Mouse (Mus musculus): ENCODE measurements at regions not wholly inside any gene's neighbourhood (a gene's known extent, or its start where the extent isn't known, plus 50 kb on each side); places are given as distances from the start of the nearest gene placed in this dataset.

DNA sequence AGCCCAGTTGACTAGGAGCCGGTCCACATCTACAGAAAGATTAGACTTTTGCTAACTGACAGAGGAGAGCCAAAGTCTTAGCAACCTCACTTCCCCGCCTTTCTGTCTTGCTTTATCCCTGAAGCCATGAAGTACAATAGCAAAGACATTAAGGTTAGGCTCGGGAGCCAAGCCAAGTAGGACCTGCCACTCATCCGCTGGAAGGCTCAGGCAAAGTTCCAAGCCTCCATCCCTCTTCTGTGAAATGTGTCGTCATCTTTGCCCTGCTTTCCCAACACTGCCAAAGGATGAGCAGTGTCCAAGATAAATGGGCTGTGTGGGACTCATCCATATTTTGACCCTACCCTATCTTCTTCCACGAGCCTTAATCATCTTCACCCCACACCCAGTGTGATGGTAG is 250.6 kb upstream of the Cadm1 start:
- TF ChIP-seq PAX5 (IDR thresholded peaks at IDR 0.05; ENCODE audit: low read length) (no peak), POLR2A (IDR thresholded peaks at IDR 0.05; ENCODE audit: low read depth, low read length) (no peak), GABPA (IDR thresholded peaks at IDR 0.05; ENCODE audit: insufficient replicate concordance, low read depth, low read length) (no peak)
- H3K27ac ChIP-seq (ENCODE audit: insufficient read depth, low read depth): no peak overlapping the region
- dilution Hi-C loops (cut with MboI; ENCODE audit: extremely low pct_ligation_motif_present, extremely low pct_unique_long_range_greater_than_20kb, low sequenced_read_pairs) (no loop called here), in situ Hi-C loops (cut with MboI; ENCODE audit: low pct_ligation_motif_present, low pct_unique_long_range_greater_than_20kb, low sequenced_read_pairs) (no loop called here)
- no peak for DNase-seq (ENCODE audit: extremely low read depth)
- no peaks in the 10 kb centered on the region for H3K4me1 ChIP-seq (ENCODE audit: control insufficient read depth in 1 of 2, insufficient read depth in 2 of 2)
- H3K27me3 ChIP-seq (replicated peaks): no peaks in the 10 kb centered on the region
- no peaks in the 10 kb centered on the region for H3K79me2 ChIP-seq (replicated peaks; ENCODE audit: control insufficient read depth, extremely low read depth, insufficient read depth, poor library complexity, severe bottlenecking)
- no peak overlapping the region for H3K4me3 ChIP-seq (replicated peaks in 1 of 3; ENCODE audit: low read depth in 2 of 3, low read length in 2 of 3, poor library complexity in 1 of 3)
- H3K9me3 ChIP-seq (replicated peaks; ENCODE audit: low read length): peaks cover 83% of the 10 kb centered on the region
- no peak overlapping the region for H3K9ac ChIP-seq (ENCODE audit: insufficient read depth, low read depth)
- no peaks in the 10 kb centered on the region for H3K36me3 ChIP-seq (replicated peaks in 1 of 2; ENCODE audit: control insufficient read depth in 1 of 2, insufficient read depth in 1 of 2, low read length in 1 of 2)
- no peak overlapping the region for H3K4me2 ChIP-seq (ENCODE audit: insufficient read depth, low read depth, poor library complexity, severe bottlenecking)

DNA sequence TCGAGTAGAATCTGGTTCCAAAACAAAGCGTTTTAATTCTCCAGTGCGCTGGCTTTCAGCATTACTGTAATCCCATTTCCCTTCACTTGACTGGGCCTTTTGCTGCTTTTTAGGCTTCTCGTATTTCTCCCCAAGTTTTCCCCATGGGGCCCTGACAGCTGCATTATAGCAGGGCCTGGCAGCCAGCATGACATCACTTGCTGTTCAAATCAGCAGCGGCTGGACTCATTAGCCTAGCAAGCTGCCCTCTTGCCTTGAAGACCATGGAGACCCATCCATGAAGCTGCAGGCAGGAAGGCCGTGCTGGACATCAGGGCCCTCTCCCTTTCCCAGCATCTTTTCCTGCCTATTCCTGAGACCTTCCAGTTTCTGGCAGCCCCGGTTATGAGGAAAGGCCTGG is 249.8 kb upstream of the Cadm1 start:
- TF ChIP-seq TCF12 (IDR thresholded peaks at IDR 0.05; ENCODE audit: low read depth, low read length) (no peak), MAFK (IDR thresholded peaks at IDR 0.05; ENCODE audit: insufficient replicate concordance, low read length) (no peak), PAX5 (IDR thresholded peaks at IDR 0.05; ENCODE audit: low read length) (no peak), POLR2AphosphoS2 (IDR thresholded peaks at IDR 0.05; ENCODE audit: low read depth, low read length) (no peak), MEF2A (IDR thresholded peaks at IDR 0.05; ENCODE audit: borderline replicate concordance, low read depth, low read length) (no peak), MAZ (IDR thresholded peaks at IDR 0.05; ENCODE audit: low read depth, low read length) (no peak), HCFC1 (IDR thresholded peaks at IDR 0.05; ENCODE audit: low read depth, low read length) (no peak), CHD1 (IDR thresholded peaks at IDR 0.05; ENCODE audit: low read depth, low read length) (no peak), NRF1 (IDR thresholded peaks at IDR 0.05; ENCODE audit: low read depth, low read length) (no peak), ZMIZ1 (IDR thresholded peaks at IDR 0.05; ENCODE audit: low read depth, low read length) (no peak), IRF4 (IDR thresholded peaks at IDR 0.05; ENCODE audit: low read depth, low read length) (no peak), RAD21 (IDR thresholded peaks at IDR 0.05; ENCODE audit: low read depth, low read length) (no peak), JUND (conservative IDR thresholded peaks at IDR 0.05; ENCODE audit: low read depth, low read length) (no peak), USF1 (IDR thresholded peaks at IDR 0.05; ENCODE audit: low read depth, low read length) (no peak), TBP (conservative IDR thresholded peaks at IDR 0.05; ENCODE audit: low read depth, low read length) (no peak), UBTF (IDR thresholded peaks at IDR 0.05; ENCODE audit: low read depth, low read length) (no peak), CTCF (conservative IDR thresholded peaks at IDR 0.05 in 1 of 2, IDR thresholded peaks at IDR 0.05 in 1 of 2; ENCODE audit: low read depth in 2 of 2, low read length in 2 of 2) (no peak), EP300 (IDR thresholded peaks at IDR 0.05; ENCODE audit: low read length) (no peak), E2F4 (IDR thresholded peaks at IDR 0.05; ENCODE audit: insufficient replicate concordance, low read depth, low read length) (no peak), USF2 (conservative IDR thresholded peaks at IDR 0.05; ENCODE audit: low read depth, low read length) (no peak)
- H3K9ac ChIP-seq (ENCODE audit: insufficient read depth, low read depth): no peak overlapping the region
- no peaks in the 10 kb centered on the region for H3K79me2 ChIP-seq (replicated peaks; ENCODE audit: control insufficient read depth, extremely low read depth, insufficient read depth, poor library complexity, severe bottlenecking)
- no peak overlapping the region for H3K4me2 ChIP-seq (ENCODE audit: insufficient read depth, low read depth, poor library complexity, severe bottlenecking)
- in situ Hi-C loops (cut with MboI; ENCODE audit: low pct_ligation_motif_present, low pct_unique_long_range_greater_than_20kb, low sequenced_read_pairs): no loop called here
- H3K4me1 ChIP-seq (ENCODE audit: control insufficient read depth in 1 of 2, insufficient read depth in 2 of 2): no peaks in the 10 kb centered on the region
- H3K27me3 ChIP-seq (replicated peaks): no peaks in the 10 kb centered on the region
- H3K27ac ChIP-seq (ENCODE audit: insufficient read depth, low read depth): no peak overlapping the region
- H3K36me3 ChIP-seq (replicated peaks in 1 of 2; ENCODE audit: control insufficient read depth in 1 of 2, insufficient read depth in 1 of 2, low read length in 1 of 2): no peaks in the 10 kb centered on the region
- no peak for DNase-seq (ENCODE audit: extremely low read depth)
- dilution Hi-C loops (cut with MboI; ENCODE audit: extremely low pct_ligation_motif_present, extremely low pct_unique_long_range_greater_than_20kb, low sequenced_read_pairs): no loop called here
- H3K4me3 ChIP-seq (replicated peaks in 1 of 3; ENCODE audit: low read depth in 2 of 3, low read length in 2 of 3, poor library complexity in 1 of 3): no peak overlapping the region
- peaks cover 81% of the 10 kb centered on the region for H3K9me3 ChIP-seq (replicated peaks; ENCODE audit: low read length)
